Mouse (Mus musculus): Measurements from ENCODE around the gene Hdac2. TPM values are rescaled to one million over a fixed set of nuclear protein-coding genes. Genes with fewer than 3 reads are reported as not detected.

The Hdac2 gene
- 10 to 100 TPM; 46.7 to 52.2 TPM for total RNA-seq (2021)
- long read RNA-seq, experiment 1, transcript Hdac2-201 (14 exons, 2,005 nt): major isoform, 53 of 58 reads
- long read RNA-seq, experiment 1, partial matches to known transcripts: 2 of 58 reads
- long read RNA-seq, experiment 1, other reads (novel, unspliced or antisense): 3 of 58 reads
- long read RNA-seq, experiment 2, transcript Hdac2-201 (14 exons, 2,005 nt): major isoform, 30 of 33 reads
- long read RNA-seq, experiment 2, partial matches to known transcripts: 1 of 33 reads
- long read RNA-seq, experiment 2, other reads (novel, unspliced or antisense): 2 of 33 reads

DNA sequence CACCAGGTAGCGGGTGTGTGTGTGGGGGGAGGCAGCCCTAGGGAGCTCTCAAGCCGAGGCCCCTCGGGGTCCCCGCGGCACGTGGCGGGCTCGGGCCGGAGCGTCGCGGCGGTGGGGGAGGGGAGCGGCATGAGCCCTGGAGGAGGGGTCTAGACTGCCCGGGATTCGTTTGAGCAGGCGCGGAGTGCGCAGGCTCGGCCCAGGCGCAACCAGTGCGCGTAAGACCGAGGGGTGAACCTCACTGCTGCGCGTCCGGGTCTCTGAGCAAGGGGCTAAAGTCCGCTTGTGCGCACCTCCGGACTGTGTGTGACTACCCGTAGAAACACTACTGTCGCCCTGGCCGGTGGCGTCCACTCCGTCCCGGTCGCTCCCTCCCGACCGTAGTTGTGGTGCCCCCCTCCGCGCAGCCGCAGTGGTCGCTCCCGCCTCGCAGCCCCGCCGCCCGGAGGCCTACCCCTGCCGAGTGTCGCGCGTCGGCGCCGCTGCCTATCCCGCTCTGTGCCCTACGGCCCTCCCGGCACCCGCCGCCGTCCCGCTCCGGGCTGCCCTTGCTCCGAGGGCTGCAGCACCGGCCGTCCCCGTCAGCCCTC, at the start of gene Hdac2:
Gene Hdac2, plus strand, starts transcription at position 459 of the 590 bp plus-strand sequence.
- peak; percentile 90 to 91 for DNase-seq

DNA sequence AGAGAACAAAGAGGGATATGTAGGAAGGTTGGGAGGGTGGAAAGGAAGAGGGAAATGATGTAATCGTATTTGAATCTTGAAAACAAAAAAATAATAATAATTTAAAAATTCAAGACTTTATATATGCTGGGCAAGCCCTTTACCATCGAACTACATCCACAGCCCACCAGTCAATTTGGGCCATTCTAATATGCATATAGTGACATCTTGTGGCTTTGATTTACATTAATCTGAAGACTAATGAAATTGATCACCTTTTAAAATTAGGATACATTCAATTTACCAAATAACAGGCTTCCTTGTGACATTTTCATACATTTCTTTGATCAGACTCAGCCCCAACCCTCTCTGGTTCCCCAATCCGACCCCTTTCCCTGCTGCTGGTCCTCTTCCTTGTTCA, 46.1 kb upstream of the Hdac2 start:
- no peak for DNase-seq

DNA sequence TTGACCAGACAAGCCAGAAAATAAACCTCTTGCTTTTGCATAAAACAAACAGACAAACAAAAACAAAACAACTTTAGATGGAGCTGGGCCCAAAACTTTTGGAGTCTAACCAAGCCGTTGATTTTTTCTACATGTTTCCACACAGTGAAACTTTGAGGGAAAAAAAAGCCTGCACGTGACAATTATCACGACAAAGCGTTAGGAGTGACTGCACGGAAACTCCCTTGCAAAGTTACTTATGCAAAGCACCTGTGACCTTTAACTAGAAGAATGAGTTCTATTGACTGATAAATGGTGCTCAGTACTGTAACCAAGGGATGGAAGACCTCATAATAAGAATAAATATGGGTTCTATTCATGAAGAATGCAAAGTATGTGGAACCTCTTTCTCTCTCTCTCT, 38.5 kb upstream of the Hdac2 start:
- no peak for DNase-seq

DNA sequence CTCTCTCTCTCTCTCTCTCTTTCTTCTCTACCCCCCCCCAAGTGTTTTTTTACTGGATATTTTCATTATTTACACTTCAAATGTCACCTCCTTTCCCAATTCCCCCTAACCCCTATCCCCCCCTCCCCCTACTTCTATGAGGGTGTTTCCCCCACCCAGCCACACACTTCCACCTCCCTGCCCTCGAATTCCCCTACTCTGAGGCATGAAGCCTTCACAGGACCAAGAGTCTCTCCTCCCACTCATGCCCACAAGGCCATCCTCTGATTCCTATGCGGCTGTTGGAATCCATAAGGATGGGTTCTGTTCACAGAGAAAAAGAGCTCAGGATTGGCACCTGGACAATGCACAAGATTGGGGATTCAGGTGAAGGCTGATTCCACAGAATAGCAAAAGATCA, 38.1 kb upstream of the Hdac2 start:
- no peak for DNase-seq

DNA sequence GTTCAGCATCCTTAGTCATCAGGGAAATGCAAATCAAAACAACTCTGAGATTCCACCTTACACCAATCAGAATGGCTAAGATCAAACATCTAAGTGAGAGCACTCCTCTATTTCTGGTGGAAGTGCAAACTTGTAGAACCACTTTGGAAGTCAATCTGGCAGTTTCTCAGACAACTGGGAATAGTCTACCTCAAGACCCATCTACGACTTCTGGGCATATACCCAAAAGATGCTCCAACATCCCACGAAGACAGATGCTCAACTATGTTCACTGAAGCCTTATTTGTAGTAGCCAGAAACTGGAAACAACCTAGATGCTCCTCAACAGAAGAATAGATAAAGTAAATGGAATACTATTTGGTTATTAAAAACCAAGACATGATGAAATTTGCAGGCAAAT, 22.6 kb upstream of the Hdac2 start:
- no peak for DNase-seq

DNA sequence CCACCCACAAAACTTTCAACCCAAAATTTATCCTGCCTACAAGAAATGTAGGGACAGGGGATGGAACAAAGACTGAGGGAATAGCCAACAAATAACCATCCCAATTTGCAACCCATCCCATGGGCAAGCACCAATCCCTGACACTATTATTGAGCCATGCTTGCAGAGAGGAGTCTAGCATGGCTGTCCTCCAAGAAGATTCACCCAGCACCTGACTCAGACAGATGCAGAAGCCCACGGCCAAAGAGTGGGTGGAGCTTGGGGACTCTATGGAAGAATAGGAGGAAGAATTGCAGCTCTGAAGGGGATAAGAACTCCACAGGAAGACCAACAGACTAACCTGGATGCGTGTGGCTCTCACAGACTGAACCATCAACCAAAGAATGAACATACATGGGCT, 21.7 kb upstream of the Hdac2 start:
- DNase-seq: no peak

DNA sequence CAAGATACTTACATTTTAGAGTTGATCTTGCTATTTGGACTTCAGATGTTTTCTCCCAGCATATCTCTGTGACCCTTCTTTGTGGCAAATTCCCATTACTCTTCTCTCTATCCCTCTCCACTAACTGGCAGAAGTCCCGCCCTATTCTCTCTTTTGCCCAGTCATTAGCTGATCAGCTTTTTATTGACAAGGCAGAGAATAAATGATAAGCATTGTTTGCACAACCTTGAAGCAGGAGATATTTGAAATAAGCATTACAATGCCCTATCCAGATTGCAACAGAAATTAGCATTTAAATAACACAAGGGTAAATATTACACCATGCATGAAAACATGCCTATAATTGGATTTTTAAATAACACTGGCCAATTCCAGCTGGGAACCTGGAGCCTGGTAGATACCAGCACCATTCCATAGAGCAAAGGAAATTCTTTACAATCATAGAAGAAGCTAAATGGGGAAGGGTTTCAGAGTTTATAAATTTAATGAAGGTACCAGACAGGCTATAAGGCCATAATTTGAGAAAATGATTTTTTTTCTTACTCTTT, 14.7 kb upstream of the Hdac2 start:
- no peak for DNase-seq

DNA sequence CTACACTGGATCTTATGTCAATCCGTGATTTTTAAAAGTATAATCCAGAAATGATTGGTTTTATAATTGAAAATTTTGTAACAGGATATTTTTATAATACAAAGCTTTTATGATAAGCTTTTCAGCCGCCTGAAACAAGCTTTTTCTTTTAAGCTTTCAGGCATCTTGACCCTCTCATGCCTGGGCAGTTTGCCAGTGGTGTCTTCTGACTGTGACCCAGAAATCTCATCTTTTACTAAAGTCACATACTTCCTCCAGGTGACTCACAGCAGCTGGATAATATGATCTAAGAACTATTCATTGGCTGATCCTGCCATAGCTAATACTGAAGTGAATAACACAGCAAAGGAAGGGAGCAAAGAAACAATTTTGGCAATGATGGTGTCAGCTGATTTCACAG, 9.9 kb upstream of the Hdac2 start:
- DNase-seq: no peak

DNA sequence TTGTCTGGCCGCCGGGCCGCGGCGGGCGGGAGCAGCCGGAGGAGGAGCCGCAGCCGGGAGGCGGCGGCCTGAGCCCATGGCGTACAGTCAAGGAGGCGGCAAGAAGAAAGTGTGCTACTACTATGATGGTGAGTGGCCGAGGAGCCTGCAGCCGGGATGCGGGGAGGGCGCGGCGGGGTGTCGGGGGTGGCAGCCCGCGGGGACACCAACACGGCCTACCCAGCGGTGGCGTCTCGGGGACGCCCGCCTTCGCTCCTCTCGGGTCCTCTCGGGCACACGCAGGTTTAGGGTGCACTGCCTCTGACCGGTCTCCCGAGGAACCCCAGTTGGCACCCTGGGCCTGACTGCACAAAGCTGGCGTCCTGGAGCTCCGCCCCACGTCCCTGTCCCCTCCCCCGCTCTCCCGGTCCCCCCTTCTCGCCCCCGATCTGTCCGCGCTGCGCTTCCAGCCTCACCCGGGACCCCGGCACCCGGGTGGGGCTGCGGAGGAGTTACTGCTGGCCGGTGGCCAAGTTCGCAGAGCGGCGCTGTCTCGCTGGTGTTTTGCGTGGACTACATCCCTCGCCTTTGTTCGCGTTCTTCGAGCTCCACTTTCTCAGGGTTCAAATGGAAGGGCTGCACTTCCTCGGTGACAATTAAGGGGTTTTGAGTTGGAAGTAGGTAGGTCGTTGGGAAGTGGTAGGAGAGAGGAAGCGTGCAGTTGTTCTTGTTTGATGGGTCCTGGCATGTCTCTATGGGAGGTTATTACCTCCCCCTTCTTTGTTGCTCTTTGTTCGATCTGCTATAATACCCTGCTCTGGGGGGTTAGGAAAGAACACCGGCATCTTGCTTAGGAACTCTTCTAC, 554 bp downstream of the Hdac2 start:
- DNase-seq: peak in 1 of 2 experiments; percentile 63

DNA sequence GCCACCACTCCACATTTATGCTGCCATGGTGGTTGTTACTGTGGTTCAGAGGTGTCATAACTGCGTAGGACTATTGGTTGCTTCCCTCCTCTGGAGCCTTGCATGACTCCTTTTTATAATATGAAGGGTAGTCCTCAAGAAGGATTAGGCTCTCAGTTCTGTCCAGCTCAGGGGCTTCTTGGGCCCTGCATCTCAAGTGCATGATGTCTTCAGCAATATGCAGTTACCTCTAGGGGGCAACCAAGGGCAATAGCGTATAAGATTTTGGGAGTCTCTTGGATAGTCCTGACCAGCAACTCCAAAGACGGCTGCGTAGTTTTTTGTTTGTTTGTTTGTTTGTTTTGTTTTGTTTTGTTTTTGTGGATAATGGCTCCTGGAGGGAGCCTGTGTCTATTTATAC, 7.5 kb downstream of the Hdac2 start:
- DNase-seq: no peak

DNA sequence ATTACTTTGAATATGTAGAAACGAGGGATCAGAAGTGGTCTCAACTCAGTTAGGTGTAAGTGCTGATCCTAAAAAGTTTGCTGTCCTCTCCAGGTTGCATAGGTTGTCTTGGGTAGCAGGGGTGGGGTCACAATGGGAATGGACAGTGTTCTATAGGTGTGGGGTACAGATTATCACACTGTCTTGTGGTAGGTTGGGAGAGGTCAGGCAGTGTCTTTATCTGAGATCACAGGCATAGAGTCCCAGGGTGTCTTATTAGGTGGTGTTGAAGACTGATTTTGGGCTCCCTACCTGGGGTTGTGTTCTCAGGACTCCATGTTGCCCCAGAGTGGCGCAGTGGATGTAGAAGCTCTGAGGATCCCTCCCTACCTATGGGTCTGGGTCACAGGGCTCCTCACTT, 17.8 kb downstream of the Hdac2 start:
- no peak for DNase-seq

DNA sequence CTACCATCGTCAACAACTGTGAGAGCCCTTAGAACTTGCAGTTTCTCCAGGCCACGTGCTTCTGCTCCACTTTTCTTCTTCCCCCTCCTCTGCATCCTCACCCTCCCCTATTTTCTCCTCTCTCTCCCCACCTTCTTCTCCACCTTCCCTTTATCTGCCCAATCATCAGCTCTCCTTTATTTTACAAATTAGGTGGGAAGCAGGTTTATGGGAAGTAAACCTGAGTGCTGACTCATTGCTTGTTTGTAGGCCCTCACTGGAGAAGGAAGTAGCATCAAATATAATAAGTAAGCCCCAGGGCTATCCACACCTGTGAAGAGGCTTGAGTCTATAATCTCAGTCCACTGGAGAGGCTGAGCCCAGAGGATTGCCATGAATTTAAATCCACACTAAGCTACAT, 26.5 kb downstream of the Hdac2 start:
- no peak for DNase-seq

DNA sequence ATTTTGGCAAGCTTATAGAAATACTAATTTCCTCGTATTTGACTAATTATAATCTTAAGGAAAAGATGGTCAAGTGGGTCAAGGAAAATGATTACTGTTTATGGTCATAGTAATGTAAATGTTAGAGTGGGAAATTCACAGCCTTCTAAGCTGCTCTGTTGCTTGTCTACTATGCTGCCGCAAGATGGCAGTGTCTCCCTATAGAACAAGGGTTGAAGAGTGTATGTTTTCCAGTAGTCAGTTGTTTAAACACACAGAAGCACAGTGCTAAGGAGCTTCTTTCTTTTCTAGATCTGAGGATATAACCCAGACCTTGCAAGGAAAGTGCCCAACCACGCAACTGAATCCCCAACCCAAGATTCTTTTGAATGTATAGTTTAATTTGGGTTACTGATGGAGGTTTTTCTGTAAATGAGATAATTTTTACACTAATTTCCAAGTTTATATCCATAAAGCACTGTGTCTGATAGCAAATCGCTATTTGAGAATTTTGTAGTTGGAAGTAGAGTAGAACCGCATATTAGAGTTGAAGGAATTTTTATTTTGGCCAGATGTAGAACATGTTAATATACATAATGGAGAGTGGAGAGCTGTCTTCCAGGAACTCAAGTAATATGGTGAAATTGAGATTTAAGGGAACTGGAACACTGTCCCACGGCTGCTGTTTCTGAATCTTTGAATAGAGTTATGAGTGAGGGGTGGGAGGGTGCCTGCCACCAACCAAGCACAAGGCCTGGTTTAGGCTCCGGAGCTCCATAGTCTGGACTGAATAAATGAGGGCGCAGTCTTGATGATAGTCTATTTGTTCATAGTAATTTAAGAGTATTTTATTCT, 40.1 kb downstream of the Hdac2 start:
- DNase-seq: peak; percentile 68 to 87

DNA sequence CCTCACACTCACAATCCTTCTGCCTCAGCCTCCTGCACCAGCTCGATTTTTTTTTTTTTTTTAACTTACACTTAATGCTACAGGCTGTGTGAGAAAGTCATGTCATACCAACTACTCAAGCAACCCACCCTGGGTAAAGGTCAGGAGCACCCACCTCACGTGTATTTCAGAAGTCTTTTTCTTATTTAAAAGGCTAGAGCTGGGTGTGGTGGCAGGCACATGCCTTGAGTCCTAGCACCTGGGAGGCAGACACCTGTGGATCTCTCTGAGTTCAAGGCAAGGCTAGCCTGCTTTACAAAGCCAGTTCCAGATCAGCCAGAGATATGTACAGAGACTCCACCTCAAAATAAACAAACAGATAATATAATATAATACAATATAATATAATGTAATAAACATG, 41.4 kb downstream of the Hdac2 start:
- no peak for DNase-seq

DNA sequence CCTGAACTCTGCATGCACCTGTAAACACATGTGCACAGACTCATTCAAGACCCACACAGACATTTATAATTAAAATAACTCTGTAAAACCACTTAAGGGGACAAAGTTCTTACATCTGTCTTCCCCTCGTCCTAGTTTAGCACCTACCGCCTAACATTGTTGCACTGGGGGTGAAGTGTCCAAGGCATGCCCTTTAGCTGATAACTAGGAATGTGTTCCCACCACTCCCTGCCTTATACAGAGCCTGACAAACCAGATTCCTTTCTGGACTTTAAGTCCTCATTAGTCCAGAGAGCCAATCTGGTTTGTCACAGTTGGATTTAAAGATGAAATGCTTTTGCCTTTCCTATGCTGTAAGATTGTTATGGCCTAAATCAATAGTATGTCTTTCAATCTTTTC, 41.9 kb downstream of the Hdac2 start:
- no peak for DNase-seq

DNA sequence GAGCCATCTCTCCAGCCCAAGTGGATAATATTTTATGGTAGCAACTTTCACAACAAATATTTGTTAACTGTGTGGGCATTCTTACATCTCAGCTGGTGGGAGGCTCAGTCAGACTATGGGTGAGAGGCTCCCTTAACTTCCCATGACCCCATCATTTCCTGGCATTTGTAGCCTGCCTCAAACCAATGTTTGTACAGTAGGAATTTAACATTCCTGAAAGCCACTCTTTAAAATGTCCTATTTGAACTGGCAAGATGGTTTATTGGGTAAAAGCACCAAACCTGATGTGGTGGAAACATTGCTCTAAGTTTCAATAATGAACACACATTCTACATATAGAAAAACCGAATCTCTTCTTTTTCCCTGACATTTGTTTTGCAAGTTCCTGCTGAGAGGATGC, 50.0 kb downstream of the Hdac2 start:
- DNase-seq: no peak

DNA sequence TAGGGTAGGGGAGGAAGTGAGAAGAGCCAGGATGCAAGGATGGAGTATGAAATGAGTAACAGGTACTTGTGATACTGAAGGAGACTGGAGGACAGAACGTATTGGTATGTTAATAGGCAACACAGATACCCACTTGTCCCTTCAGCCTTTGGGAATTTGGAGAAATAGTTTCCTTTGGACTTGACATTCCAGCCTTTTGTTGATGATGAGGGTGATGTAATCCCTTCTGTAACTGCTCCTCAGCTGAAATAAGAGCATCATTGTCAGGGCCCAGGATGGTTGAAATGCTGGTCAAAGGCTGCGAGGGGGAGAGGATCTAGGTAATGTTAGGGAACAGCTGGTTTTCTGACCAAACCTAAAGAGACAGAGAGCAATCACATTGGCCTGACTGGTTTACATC, 54.3 kb downstream of the Hdac2 start:
- DNase-seq: no peak

DNA sequence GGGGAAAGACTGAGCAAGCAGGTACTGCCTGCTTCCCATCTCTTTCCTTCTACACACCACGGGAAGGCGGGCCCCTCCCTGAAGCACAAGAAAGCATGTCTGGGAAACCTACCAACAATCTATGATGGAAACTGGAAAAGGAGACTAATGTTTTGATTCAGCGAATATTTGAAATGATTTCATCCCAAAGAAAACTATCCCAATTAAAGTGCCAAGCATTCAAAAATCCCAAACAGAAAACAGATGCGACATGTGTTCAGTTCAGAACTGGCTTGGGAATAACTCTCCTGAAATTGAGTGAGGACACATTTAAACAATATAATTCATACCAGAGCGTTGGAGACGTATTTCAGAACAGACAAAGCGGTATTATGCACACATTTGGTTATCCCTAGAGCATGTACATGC, 60.8 kb downstream of the Hdac2 start:
- DNase-seq: peak; percentile 54 to 67

DNA sequence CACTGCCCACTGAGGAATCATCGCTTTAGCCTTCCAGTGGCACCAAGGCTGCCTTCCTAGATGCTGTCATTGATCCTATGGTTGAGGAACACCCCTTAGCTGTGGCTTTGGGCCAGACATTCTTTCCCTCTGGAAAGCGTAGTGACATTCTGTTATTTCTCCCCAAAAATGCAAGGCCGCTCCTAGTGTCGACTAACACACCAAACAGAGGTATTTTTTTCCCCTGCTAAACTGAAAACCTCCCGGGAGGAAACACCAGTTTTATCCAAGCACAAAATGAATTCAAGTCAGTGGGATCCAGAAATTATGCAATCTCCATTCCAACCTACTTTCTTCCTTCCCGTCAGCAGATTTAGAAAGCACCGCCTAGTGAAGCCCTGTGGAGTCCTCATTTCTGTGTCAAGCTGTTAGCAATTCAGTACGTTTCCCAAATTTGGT, 73.3 kb downstream of the Hdac2 start:
- DNase-seq: peak; percentile 73 to 82
